Mouse (Mus musculus): Measurements from ENCODE around the gene Mrtfa.
A peak's percentile ranks its signal among the peaks of the same experiment; 100 is the strongest.

Mrtfa gene

GRCm38 (mm10) chr15:81064143-81064542 is 126.4 kb downstream of the Mrtfa start:
- DNase-seq (ENCODE audit: low spot score): peak; percentile 75

DNA sequence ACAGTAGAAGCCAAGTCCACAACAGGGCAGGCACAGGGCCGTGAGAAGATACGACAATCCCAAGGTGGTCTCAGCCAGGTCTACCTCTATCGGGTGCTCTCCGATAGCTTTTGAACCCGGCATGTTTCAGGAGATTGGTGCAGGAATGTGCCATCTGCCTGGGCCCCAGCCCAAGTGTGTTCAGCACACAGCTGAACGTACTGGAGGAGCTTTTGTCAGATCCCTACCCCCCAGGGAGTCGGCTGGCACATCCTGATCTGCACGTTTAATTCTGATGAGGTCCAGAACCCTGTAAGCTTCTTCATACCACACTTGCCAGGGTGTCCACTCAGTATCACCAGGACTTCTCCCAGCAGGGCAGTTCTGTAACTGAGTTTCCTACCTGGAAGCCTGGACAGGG is 127.9 kb downstream of the Mrtfa start:
- DNase-seq (ENCODE audit: low spot score): peak; percentile 33

GRCm38 (mm10) chr15:81062175-81062588 is 128.4 kb downstream of the Mrtfa start:
- DNase-seq (ENCODE audit: low spot score): peak; percentile 84

DNA sequence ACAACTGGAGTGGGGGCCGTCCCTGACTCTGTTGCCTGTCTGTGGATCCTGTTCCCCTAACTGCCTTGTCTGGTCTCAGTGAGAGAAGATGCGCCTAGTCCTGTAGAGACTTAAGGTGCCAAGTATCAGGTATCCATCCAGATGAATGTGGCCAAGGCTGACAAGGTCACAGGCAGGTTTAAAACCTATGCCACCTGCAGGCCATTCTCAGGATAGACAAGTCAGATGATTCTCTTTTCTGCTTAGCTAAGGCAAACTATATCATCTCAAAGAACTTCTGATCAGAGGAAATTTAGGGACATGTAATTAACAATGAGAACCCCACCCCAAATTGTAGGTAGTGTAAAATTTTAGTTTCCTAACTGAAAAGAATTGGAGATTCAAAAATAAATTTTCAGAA is 129.6 kb downstream of the Mrtfa start:
- no peak for DNase-seq (ENCODE audit: low spot score)

DNA sequence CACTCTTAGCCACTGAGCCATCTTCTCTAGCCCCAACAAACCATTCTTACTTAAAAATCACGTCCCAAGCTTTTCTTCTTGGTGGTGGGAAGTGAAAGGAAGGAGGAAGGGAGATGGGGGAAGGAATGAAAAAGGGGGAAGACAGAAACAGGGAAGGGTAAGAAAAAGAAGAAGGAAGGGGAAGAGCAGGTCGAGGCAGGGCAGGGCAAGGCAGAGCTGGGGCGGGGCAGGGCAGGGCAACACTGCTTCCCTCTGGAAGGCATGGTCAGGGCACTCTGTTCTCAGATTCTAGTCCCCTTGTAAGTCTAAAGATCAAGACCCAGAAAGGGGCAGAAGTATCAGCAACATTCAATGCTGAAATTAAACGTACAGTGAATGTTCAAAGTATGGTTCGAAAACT is 132.8 kb downstream of the Mrtfa start:
- DNase-seq (ENCODE audit: low spot score): no peak

- no peak for DNase-seq (ENCODE audit: low spot score)
Measured at GRCm38 (mm10) chr15:81055488-81055887, 135.1 kb downstream of the Mrtfa start.

GRCm38 (mm10) chr15:81052491-81052890 is 138.1 kb downstream of the Mrtfa start:
- DNase-seq (ENCODE audit: low spot score): no peak

GRCm38 (mm10) chr15:81050488-81050887 is 140.1 kb downstream of the Mrtfa start:
- no peak for DNase-seq (ENCODE audit: low spot score)

- DNase-seq (ENCODE audit: low spot score): peak; percentile 54
Measured at GRCm38 (mm10) chr15:81049401-81050053, 141.0 kb downstream of the Mrtfa start.

- no peak for DNase-seq (ENCODE audit: low spot score)
Measured at GRCm38 (mm10) chr15:81047497-81047896, 143.1 kb downstream of the Mrtfa start.

DNA sequence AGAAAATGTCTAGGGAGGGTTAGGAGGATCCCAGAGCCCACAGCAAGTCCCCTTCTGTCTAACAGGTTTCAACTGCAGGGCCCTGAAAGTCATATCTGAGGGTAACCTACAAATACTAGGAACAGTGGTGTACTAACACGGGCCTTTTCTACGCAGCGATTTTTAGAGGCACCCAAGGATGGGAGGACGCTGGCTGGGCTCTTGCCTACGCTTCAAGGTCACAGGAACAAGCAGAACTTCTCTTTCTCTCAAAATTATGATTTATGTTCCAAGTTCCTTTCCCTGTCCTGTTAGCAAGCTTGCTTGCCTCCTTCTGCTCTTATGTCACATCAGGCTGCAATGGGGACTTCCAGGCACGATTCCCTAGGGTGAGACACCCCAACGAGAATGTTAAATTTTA is 144.5 kb downstream of the Mrtfa start:
- DNase-seq (ENCODE audit: low spot score): no peak

- DNase-seq (ENCODE audit: low spot score): no peak
Measured at GRCm38 (mm10) chr15:81045336-81045735, 145.2 kb downstream of the Mrtfa start.

- no peak for DNase-seq (ENCODE audit: low spot score)
Measured at GRCm38 (mm10) chr15:81044446-81044845, 146.1 kb downstream of the Mrtfa start.

GRCm38 (mm10) chr15:81042276-81042931 is 148.2 kb downstream of the Mrtfa start:
- DNase-seq (ENCODE audit: low spot score): no peak

DNA sequence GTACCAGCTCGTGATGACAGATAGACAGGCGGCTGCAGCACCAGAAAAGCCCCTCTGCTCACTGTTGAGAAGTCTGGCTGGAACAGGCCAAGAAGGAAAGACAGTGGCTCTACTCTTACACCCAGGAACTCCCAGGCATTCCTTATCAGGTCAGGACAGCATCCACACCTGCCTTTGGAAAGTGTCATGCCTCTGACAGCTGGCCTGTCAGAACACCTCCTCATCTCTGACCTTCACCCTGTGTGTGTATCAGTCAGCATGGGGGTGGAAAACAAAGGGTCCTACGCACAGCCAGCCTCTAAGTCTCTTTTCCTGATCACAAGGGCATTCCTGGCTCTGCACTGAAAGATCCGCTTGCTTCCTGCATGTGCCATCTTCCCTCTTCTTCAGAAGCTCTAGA is 148.8 kb downstream of the Mrtfa start:
- DNase-seq (ENCODE audit: low spot score): no peak

DNA sequence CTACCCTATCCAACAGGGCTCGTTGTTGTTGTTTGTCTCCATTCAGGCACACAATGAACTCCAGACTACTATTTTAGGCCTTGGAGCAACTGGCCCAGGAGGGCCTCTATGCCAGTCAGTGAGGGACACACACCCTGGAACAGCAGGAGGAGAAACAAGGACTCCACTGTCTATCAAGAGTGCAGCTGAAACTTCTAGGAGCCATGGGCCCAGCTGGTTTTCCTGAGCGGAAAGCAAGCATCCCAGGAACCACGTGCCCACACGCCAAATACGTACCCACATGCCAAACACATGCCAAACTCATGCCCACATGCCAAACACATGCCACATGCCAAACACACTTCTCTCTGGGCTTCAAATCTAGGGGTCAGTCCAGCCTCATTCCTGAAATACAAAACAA is 152.1 kb downstream of the Mrtfa start:
- no peak for DNase-seq (ENCODE audit: low spot score)

DNA sequence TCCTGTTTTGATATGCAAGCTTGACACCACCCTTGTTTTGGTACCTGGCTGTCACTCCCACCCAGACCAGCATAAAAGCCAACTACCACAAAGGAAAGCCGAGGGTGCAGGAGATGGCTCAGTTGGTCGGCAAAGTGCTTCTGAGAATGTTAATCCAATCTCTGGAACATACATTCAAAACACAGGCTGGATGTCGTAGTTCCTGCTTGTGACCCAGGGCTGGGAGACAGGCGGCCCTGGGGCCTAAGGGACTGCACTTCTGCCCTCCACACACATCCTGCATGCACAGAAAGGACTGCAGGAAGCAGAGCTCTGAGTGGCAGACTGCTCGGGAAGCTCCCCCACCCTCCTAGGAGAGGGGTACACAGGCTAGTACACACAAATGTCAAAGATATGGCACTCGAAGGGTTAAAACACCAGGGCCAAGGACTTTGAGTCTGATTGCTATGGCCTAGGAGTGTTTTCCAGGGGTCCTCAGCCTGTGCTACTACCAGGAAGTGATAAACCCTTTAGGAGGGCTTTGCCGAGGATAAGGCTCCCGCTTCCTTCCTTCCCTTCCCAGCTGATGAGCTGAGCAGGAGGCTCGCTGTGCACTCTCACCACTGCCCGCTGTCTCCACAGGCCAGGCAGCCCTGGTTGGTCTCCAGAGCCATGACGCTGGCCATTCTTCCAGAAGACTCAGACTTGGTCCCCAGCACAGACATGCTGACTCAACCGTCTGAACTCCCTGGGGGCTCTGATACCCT is 155.0 kb downstream of the Mrtfa start:
- no peak for DNase-seq (ENCODE audit: low spot score)

- DNase-seq (ENCODE audit: low spot score): no peak
Measured at GRCm38 (mm10) chr15:81034119-81034518, 156.4 kb downstream of the Mrtfa start.

- peak; percentile 55 for DNase-seq (ENCODE audit: low spot score)
Measured at GRCm38 (mm10) chr15:81032941-81033629, 157.5 kb downstream of the Mrtfa start.

- no peak for DNase-seq (ENCODE audit: low spot score)
Measured at GRCm38 (mm10) chr15:81031611-81032010, 158.9 kb downstream of the Mrtfa start.

DNA sequence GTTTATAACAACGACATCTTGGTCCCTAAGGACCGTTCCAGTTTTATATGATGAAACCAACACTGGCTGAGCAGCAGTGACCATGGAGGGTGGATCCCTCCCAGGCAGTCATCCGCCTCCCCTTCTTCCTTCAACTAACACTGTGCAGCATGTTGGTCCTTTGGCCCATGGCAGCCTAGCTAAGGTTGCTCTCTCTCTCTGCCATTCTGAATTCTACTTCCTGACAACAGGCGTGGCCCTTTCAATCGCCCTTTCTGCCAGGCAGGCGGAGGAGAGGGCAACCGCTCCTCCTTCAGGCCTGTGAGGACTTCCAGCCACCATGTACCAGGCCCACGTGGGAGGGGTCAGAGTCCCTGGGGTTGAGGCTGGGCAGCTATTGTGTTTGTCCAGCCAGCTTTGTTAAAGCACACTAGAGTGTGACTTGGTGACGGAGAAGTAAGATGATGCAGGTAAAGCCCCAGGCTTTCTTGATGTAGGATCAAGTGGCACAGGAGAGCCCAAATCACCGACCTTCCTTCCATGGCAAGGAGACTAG is 159.6 kb downstream of the Mrtfa start:
- DNase-seq (ENCODE audit: low spot score): no peak

Measured in embryo, embryonic 10.5 days (tissue).